Mouse (Mus musculus): ENCODE measurements around the gene Cep350. TPM values are rescaled to one million over a fixed set of nuclear protein-coding genes. Genes with fewer than 3 reads are reported as not detected.
A peak's percentile ranks its signal among the peaks of the same experiment; 100 is the strongest.
"Not testable (repeated sequence)": the region's sequence is repeated elsewhere in the genome, so short reads cannot be mapped to it uniquely, and the experiment has no call there.

The Cep350 gene
- total RNA-seq, 2 experiments from 2014 or later = 36.1 to 39.5 TPM

- no peak for DNase-seq
These were observed 86.2 kb downstream of the Cep350 start for GRCm38 (mm10) chr1:155886846-155887245.

GRCm38 (mm10) chr1:155882646-155883231, 90.3 kb downstream of the Cep350 start:
- not testable (repeated sequence) for DNase-seq

GRCm38 (mm10) chr1:155879596-155879995, 93.5 kb downstream of the Cep350 start:
- DNase-seq = no peak

- DNase-seq = peak in 1 of 2 experiments; percentile 21
These were observed 110.1 kb downstream of the Cep350 start for GRCm38 (mm10) chr1:155862967-155863366.

GRCm38 (mm10) chr1:155854926-155855702, 117.9 kb downstream of the Cep350 start:
- peak in 1 of 2 experiments; percentile 8 for DNase-seq

- no peak for DNase-seq
These were observed 120.0 kb downstream of the Cep350 start for GRCm38 (mm10) chr1:155853009-155853408.

GRCm38 (mm10) chr1:155844235-155844634, 128.8 kb downstream of the Cep350 start:
- no peak for DNase-seq

- DNase-seq = no peak
These were observed 129.5 kb downstream of the Cep350 start for GRCm38 (mm10) chr1:155843538-155843937.

- DNase-seq = no peak
These were observed 137.4 kb downstream of the Cep350 start for GRCm38 (mm10) chr1:155835667-155836066.

GRCm38 (mm10) chr1:155833610-155834009, 139.4 kb downstream of the Cep350 start:
- DNase-seq = no peak

- DNase-seq = no peak
These were observed 141.1 kb downstream of the Cep350 start for GRCm38 (mm10) chr1:155831958-155832357.

- DNase-seq = no peak
These were observed 142.2 kb downstream of the Cep350 start for GRCm38 (mm10) chr1:155830861-155831260.

- no peak for DNase-seq
These were observed 145.3 kb downstream of the Cep350 start for GRCm38 (mm10) chr1:155827703-155828295.

- no peak for DNase-seq
These were observed 146.2 kb downstream of the Cep350 start for GRCm38 (mm10) chr1:155826803-155827395.

GRCm38 (mm10) chr1:155825940-155826716, 146.9 kb downstream of the Cep350 start:
- no peak for DNase-seq

GRCm38 (mm10) chr1:155820646-155821045, 152.4 kb downstream of the Cep350 start:
- DNase-seq = no peak

GRCm38 (mm10) chr1:155816167-155816566, 156.9 kb downstream of the Cep350 start:
- DNase-seq = no peak

- peak; percentile 91 to 92 for DNase-seq
These were observed 160.2 kb downstream of the Cep350 start, which contains the start of gene Qsox1 for GRCm38 (mm10) chr1:155812581-155813499. Gene Qsox1, minus strand, starts transcription at chr1:155812889.

- DNase-seq = no peak
These were observed 161.0 kb downstream of the Cep350 start for GRCm38 (mm10) chr1:155811995-155812580.

GRCm38 (mm10) chr1:155810616-155811015, 162.4 kb downstream of the Cep350 start:
- DNase-seq = peak; percentile 28 to 49

Data from heart, adult 18-20 months (tissue).